Mouse (Mus musculus): Measurements from ENCODE around the gene Pagr1a. TPM values are rescaled to one million over a fixed set of nuclear protein-coding genes. Genes with fewer than 3 reads are reported as not detected.

Pagr1a gene
- total and polyA plus RNA-seq, 3 experiments, result 60.2 to 85.9 TPM; not detected in 1

DNA sequence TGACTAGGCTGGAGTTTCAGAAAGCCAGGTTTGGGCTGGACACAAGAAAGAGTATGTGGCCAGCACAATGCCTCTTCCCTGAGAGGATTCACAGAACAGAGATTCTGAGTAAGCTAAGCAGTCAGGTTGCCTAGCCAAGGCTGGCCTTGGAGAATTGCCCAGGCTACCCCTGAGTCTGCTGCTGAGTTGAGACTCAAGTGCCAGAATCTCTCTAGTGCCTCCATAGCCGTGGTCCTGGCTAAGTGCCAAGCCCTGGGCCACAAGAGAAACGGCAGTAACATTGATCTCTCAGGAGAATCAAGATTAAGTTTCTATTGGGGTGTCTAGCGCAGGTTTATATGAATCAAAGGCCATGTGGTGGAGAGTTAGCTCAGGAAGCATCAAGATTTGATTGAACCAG, 51.6 kb downstream of the Pagr1a start:
- H3K27ac ChIP-seq (ENCODE audit: control insufficient read depth, low read depth, low read length), result no peak overlapping the region
- H3K9ac ChIP-seq (ENCODE audit: control insufficient read depth, low read depth, low read length, poor library complexity, severe bottlenecking), result no peak overlapping the region
- H3K4me1 ChIP-seq (ENCODE audit: control insufficient read depth in 1 of 2, insufficient read depth in 2 of 2, low read length in 2 of 2), result no peaks in the 10 kb centered on the region
- peak; percentile 55 for DNase-seq (ENCODE audit: low read depth, low spot score)
- no peak overlapping the region for H3K4me3 ChIP-seq (ENCODE audit: control insufficient read depth in 1 of 2, insufficient read depth in 1 of 2, low read depth in 2 of 2, low read length in 2 of 2)
- no peaks in the 10 kb centered on the region for H3K79me2 ChIP-seq (ENCODE audit: control insufficient read depth, insufficient read depth, low read length, poor library complexity)
- no peaks in the 10 kb centered on the region; a peak in 1 of 4 replicates for H3K36me3 ChIP-seq (ENCODE audit: control insufficient read depth in 1 of 2, insufficient read depth in 2 of 2, low read length in 2 of 2)
- no peak for TF ChIP-seq MEF2A (IDR thresholded peaks at IDR 0.05; ENCODE audit: extremely low read depth, insufficient replicate concordance, low read depth, low read length, poor library complexity, severe bottlenecking)
- no peak for TF ChIP-seq MXI1 (IDR thresholded peaks at IDR 0.05; ENCODE audit: low read depth, low read length)
- no peak for TF ChIP-seq SMC3 (IDR thresholded peaks at IDR 0.05; ENCODE audit: low read depth, low read length)
- no peak for TF ChIP-seq KAT2A (conservative IDR thresholded peaks at IDR 0.05; ENCODE audit: low read depth, low read length)
- TF ChIP-seq JUND (IDR thresholded peaks at IDR 0.05; ENCODE audit: low read depth, low read length), result no peak
- TF ChIP-seq MYC (IDR thresholded peaks at IDR 0.05; ENCODE audit: low read depth, low read length), result no peak
- TF ChIP-seq MAFK (IDR thresholded peaks at IDR 0.05; ENCODE audit: borderline replicate concordance, low read depth, low read length), result no peak
- no peak for TF ChIP-seq ZNF384 (IDR thresholded peaks at IDR 0.05; ENCODE audit: low read depth, low read length)
- no peak for TF ChIP-seq HCFC1 (IDR thresholded peaks at IDR 0.05; ENCODE audit: low read depth, low read length)
- H3K9me3 ChIP-seq (replicated peaks; ENCODE audit: insufficient read depth, low read length), result no peaks in the 10 kb centered on the region
- no peaks in the 10 kb centered on the region for H3K27me3 ChIP-seq (ENCODE audit: control insufficient read depth in 1 of 2, insufficient read depth in 2 of 2, low read length in 2 of 2)

Other genes with a start within 250 kb of the Pagr1a start
Only the 30 nearest of the 32 such genes appear.
- 0.12 and 0.13 TPM in 2 replicates for gene Tbx6, start 235.9 kb downstream of the Pagr1a start, total RNA-seq (2012; rRNA removed)
- gene Tbx6, start 235.9 kb downstream of the Pagr1a start, polyA plus RNA-seq (2012; ENCODE audit: insufficient read depth in 1 of 2, insufficient read length in 2 of 2, low read depth in 1 of 2, low replicate concordance in 2 of 2, missing spikeins in 1 of 2), result under 1 TPM in 1 of 2 experiments, not detected in 1; 0.15 TPM
- 255 and 257 TPM in 2 replicates for gene Ppp4c, start 224.9 kb downstream of the Pagr1a start, total RNA-seq (2012; rRNA removed)
- 100 to 1,000 TPM; 265 to 540 TPM for gene Ppp4c, start 224.9 kb downstream of the Pagr1a start, polyA plus RNA-seq (2012; ENCODE audit: insufficient read depth in 1 of 2, insufficient read length in 2 of 2, low read depth in 1 of 2, low replicate concordance in 2 of 2, missing spikeins in 1 of 2)
- 1.7 TPM in 2 replicates for gene Fam57b, start 219.7 kb downstream of the Pagr1a start, total RNA-seq (2012; rRNA removed)
- under 1 TPM in 1 of 2 experiments, not detected in 1; 0.50 TPM for gene Fam57b, start 219.7 kb downstream of the Pagr1a start, polyA plus RNA-seq (2012; ENCODE audit: insufficient read depth in 1 of 2, insufficient read length in 2 of 2, low read depth in 1 of 2, low replicate concordance in 2 of 2, missing spikeins in 1 of 2)
- not detected in 2 replicates for gene 4930451I11Rik, start 185.7 kb downstream of the Pagr1a start, total RNA-seq (2012; rRNA removed)
- gene 4930451I11Rik, start 185.7 kb downstream of the Pagr1a start, polyA plus RNA-seq (2012; ENCODE audit: insufficient read depth in 1 of 2, insufficient read length in 2 of 2, low read depth in 1 of 2, low replicate concordance in 2 of 2, missing spikeins in 1 of 2), result not detected
- gene Doc2a, start 169.9 kb downstream of the Pagr1a start, total RNA-seq (2012; rRNA removed), result 1.6 and 2.3 TPM in 2 replicates
- not detected for gene Doc2a, start 169.9 kb downstream of the Pagr1a start, polyA plus RNA-seq (2012; ENCODE audit: insufficient read depth in 1 of 2, insufficient read length in 2 of 2, low read depth in 1 of 2, low replicate concordance in 2 of 2, missing spikeins in 1 of 2)
- 44.0 and 55.6 TPM in 2 replicates for gene Hirip3, start 155.4 kb downstream of the Pagr1a start, total RNA-seq (2012; rRNA removed)
- 100 to 1,000 TPM in 1 of 2 experiments, not detected in 1; 137 TPM for gene Hirip3, start 155.4 kb downstream of the Pagr1a start, polyA plus RNA-seq (2012; ENCODE audit: insufficient read depth in 1 of 2, insufficient read length in 2 of 2, low read depth in 1 of 2, low replicate concordance in 2 of 2, missing spikeins in 1 of 2)
- 77.1 and 93.0 TPM in 2 replicates for gene Ino80e, start 155.0 kb downstream of the Pagr1a start, total RNA-seq (2012; rRNA removed)
- 100 to 1,000 TPM; 189 to 476 TPM for gene Ino80e, start 155.0 kb downstream of the Pagr1a start, polyA plus RNA-seq (2012; ENCODE audit: insufficient read depth in 1 of 2, insufficient read length in 2 of 2, low read depth in 1 of 2, low replicate concordance in 2 of 2, missing spikeins in 1 of 2)
- 26.2 and 34.2 TPM in 2 replicates for gene Taok2, start 132.6 kb downstream of the Pagr1a start, total RNA-seq (2012; rRNA removed)
- gene Taok2, start 132.6 kb downstream of the Pagr1a start, polyA plus RNA-seq (2012; ENCODE audit: insufficient read depth in 1 of 2, insufficient read length in 2 of 2, low read depth in 1 of 2, low replicate concordance in 2 of 2, missing spikeins in 1 of 2), result 10 to 100 TPM; 29.0 to 52.3 TPM
- gene Tmem219, start 94.4 kb downstream of the Pagr1a start, total RNA-seq (2012; rRNA removed), result 18.0 and 18.8 TPM in 2 replicates
- gene Tmem219, start 94.4 kb downstream of the Pagr1a start, polyA plus RNA-seq (2012; ENCODE audit: insufficient read depth in 1 of 2, insufficient read length in 2 of 2, low read depth in 1 of 2, low replicate concordance in 2 of 2, missing spikeins in 1 of 2), result 10 to 100 TPM in 1 of 2 experiments, not detected in 1; 34.5 TPM
- gene Kctd13, start 88.5 kb downstream of the Pagr1a start, total RNA-seq (2012; rRNA removed), result 17.7 and 18.1 TPM in 2 replicates
- 10 to 100 TPM in 1 of 2 experiments, not detected in 1; 26.2 TPM for gene Kctd13, start 88.5 kb downstream of the Pagr1a start, polyA plus RNA-seq (2012; ENCODE audit: insufficient read depth in 1 of 2, insufficient read length in 2 of 2, low read depth in 1 of 2, low replicate concordance in 2 of 2, missing spikeins in 1 of 2)
- 0.15 TPM in 1 of 2 replicates, not detected in the other for gene Asphd1, start 67.8 kb downstream of the Pagr1a start, total RNA-seq (2012; rRNA removed)
- gene Asphd1, start 67.8 kb downstream of the Pagr1a start, polyA plus RNA-seq (2012; ENCODE audit: insufficient read depth in 1 of 2, insufficient read length in 2 of 2, low read depth in 1 of 2, low replicate concordance in 2 of 2, missing spikeins in 1 of 2), result under 1 TPM in 1 of 2 experiments, not detected in 1; 0.74 TPM
- 0.49 and 2.0 TPM in 2 replicates for gene Sez6l2, start 66.8 kb downstream of the Pagr1a start, total RNA-seq (2012; rRNA removed)
- gene Sez6l2, start 66.8 kb downstream of the Pagr1a start, polyA plus RNA-seq (2012; ENCODE audit: insufficient read depth in 1 of 2, insufficient read length in 2 of 2, low read depth in 1 of 2, low replicate concordance in 2 of 2, missing spikeins in 1 of 2), result 1 to 10 TPM in 1 of 2 experiments, not detected in 1; 6.1 TPM
- 72.5 and 98.4 TPM in 2 replicates for gene Cdipt, start 41.4 kb downstream of the Pagr1a start, total RNA-seq (2012; rRNA removed)
- gene Cdipt, start 41.4 kb downstream of the Pagr1a start, polyA plus RNA-seq (2012; ENCODE audit: insufficient read depth in 1 of 2, insufficient read length in 2 of 2, low read depth in 1 of 2, low replicate concordance in 2 of 2, missing spikeins in 1 of 2), result 100 to 1,000 TPM in 1 of 2 experiments, not detected in 1; 151 TPM
- 0.35 and 0.49 TPM in 2 replicates for gene Cdiptos, start 41.3 kb downstream of the Pagr1a start, total RNA-seq (2012; rRNA removed)
- gene Cdiptos, start 41.3 kb downstream of the Pagr1a start, polyA plus RNA-seq (2012; ENCODE audit: insufficient read depth in 1 of 2, insufficient read length in 2 of 2, low read depth in 1 of 2, low replicate concordance in 2 of 2, missing spikeins in 1 of 2), result 1 to 10 TPM in 1 of 2 experiments, not detected in 1; 1.8 TPM
- gene Mvp, start 2.7 kb downstream of the Pagr1a start, total RNA-seq (2012; rRNA removed), result 19.4 and 19.8 TPM in 2 replicates
- 10 to 100 TPM in 1 of 2 experiments, not detected in 1; 20.6 TPM for gene Mvp, start 2.7 kb downstream of the Pagr1a start, polyA plus RNA-seq (2012; ENCODE audit: insufficient read depth in 1 of 2, insufficient read length in 2 of 2, low read depth in 1 of 2, low replicate concordance in 2 of 2, missing spikeins in 1 of 2)
- 0.39 TPM in 1 of 2 replicates, not detected in the other for gene Pagr1b, start 868 bp downstream of the Pagr1a start, total RNA-seq (2012; rRNA removed)
- gene Pagr1b, start 868 bp downstream of the Pagr1a start, polyA plus RNA-seq (2012; ENCODE audit: insufficient read depth in 1 of 2, insufficient read length in 2 of 2, low read depth in 1 of 2, low replicate concordance in 2 of 2, missing spikeins in 1 of 2), result 1 to 10 TPM in 1 of 2 experiments, not detected in 1; 4.5 TPM
- 13.8 and 20.5 TPM in 2 replicates for gene Gm42742, start 3.7 kb upstream of the Pagr1a start, total RNA-seq (2012; rRNA removed)
- 10 to 100 TPM in 1 of 2 experiments, not detected in 1; 27.2 TPM for gene Gm42742, start 3.7 kb upstream of the Pagr1a start, polyA plus RNA-seq (2012; ENCODE audit: insufficient read depth in 1 of 2, insufficient read length in 2 of 2, low read depth in 1 of 2, low replicate concordance in 2 of 2, missing spikeins in 1 of 2)
- 0.12 and 0.13 TPM in 2 replicates for gene Prrt2, start 3.9 kb upstream of the Pagr1a start, total RNA-seq (2012; rRNA removed)
- 1 to 10 TPM in 1 of 2 experiments, not detected in 1; 1.4 TPM for gene Prrt2, start 3.9 kb upstream of the Pagr1a start, polyA plus RNA-seq (2012; ENCODE audit: insufficient read depth in 1 of 2, insufficient read length in 2 of 2, low read depth in 1 of 2, low replicate concordance in 2 of 2, missing spikeins in 1 of 2)
- gene Maz, start 9.7 kb upstream of the Pagr1a start, total RNA-seq (2012; rRNA removed), result 231 and 234 TPM in 2 replicates
- 100 to 1,000 TPM in 1 of 2 experiments, not detected in 1; 540 TPM for gene Maz, start 9.7 kb upstream of the Pagr1a start, polyA plus RNA-seq (2012; ENCODE audit: insufficient read depth in 1 of 2, insufficient read length in 2 of 2, low read depth in 1 of 2, low replicate concordance in 2 of 2, missing spikeins in 1 of 2)
- 57.7 and 75.7 TPM in 2 replicates for gene Kif22, start 25.1 kb upstream of the Pagr1a start, total RNA-seq (2012; rRNA removed)
- gene Kif22, start 25.1 kb upstream of the Pagr1a start, polyA plus RNA-seq (2012; ENCODE audit: insufficient read depth in 1 of 2, insufficient read length in 2 of 2, low read depth in 1 of 2, low replicate concordance in 2 of 2, missing spikeins in 1 of 2), result 100 to 1,000 TPM; 119 to 298 TPM
- gene Zg16, start 70.0 kb upstream of the Pagr1a start, total RNA-seq (2012; rRNA removed), result 57.1 and 89.3 TPM in 2 replicates
- gene Zg16, start 70.0 kb upstream of the Pagr1a start, polyA plus RNA-seq (2012; ENCODE audit: insufficient read depth in 1 of 2, insufficient read length in 2 of 2, low read depth in 1 of 2, low replicate concordance in 2 of 2, missing spikeins in 1 of 2), result 10 to 100 TPM in 1 of 2 experiments, not detected in 1; 50.4 TPM
- 51.1 and 54.9 TPM in 2 replicates for gene AI467606, start 74.0 kb upstream of the Pagr1a start, total RNA-seq (2012; rRNA removed)
- gene AI467606, start 74.0 kb upstream of the Pagr1a start, polyA plus RNA-seq (2012; ENCODE audit: insufficient read depth in 1 of 2, insufficient read length in 2 of 2, low read depth in 1 of 2, low replicate concordance in 2 of 2, missing spikeins in 1 of 2), result 100 to 1,000 TPM in 1 of 2 experiments, 10 to 100 TPM in 1; 79.4 to 101 TPM
- gene Qprt, start 104.9 kb upstream of the Pagr1a start, total RNA-seq (2012; rRNA removed), result 2.5 and 2.7 TPM in 2 replicates
- gene Qprt, start 104.9 kb upstream of the Pagr1a start, polyA plus RNA-seq (2012; ENCODE audit: insufficient read depth in 1 of 2, insufficient read length in 2 of 2, low read depth in 1 of 2, low replicate concordance in 2 of 2, missing spikeins in 1 of 2), result 1 to 10 TPM in 1 of 2 experiments, not detected in 1; 3.7 TPM
- gene Spn, start 120.5 kb upstream of the Pagr1a start, total RNA-seq (2012; rRNA removed), result 169 and 182 TPM in 2 replicates
- gene Spn, start 120.5 kb upstream of the Pagr1a start, polyA plus RNA-seq (2012; ENCODE audit: insufficient read depth in 1 of 2, insufficient read length in 2 of 2, low read depth in 1 of 2, low replicate concordance in 2 of 2, missing spikeins in 1 of 2), result 100 to 1,000 TPM; 135 to 184 TPM
- 55.6 and 64.8 TPM in 2 replicates for gene Cd2bp2, start 178.7 kb upstream of the Pagr1a start, total RNA-seq (2012; rRNA removed)
- gene Cd2bp2, start 178.7 kb upstream of the Pagr1a start, polyA plus RNA-seq (2012; ENCODE audit: insufficient read depth in 1 of 2, insufficient read length in 2 of 2, low read depth in 1 of 2, low replicate concordance in 2 of 2, missing spikeins in 1 of 2), result 10 to 100 TPM in 1 of 2 experiments, not detected in 1; 56.7 TPM
- gene Tbc1d10b, start 191.1 kb upstream of the Pagr1a start, total RNA-seq (2012; rRNA removed), result 37.4 and 43.3 TPM in 2 replicates
- gene Tbc1d10b, start 191.1 kb upstream of the Pagr1a start, polyA plus RNA-seq (2012; ENCODE audit: insufficient read depth in 1 of 2, insufficient read length in 2 of 2, low read depth in 1 of 2, low replicate concordance in 2 of 2, missing spikeins in 1 of 2), result 10 to 100 TPM in 1 of 2 experiments, not detected in 1; 70.3 TPM
- 8.3 and 11.2 TPM in 2 replicates for gene Mylpf, start 191.5 kb upstream of the Pagr1a start, total RNA-seq (2012; rRNA removed)
- 1 to 10 TPM in 1 of 2 experiments, not detected in 1; 9.1 TPM for gene Mylpf, start 191.5 kb upstream of the Pagr1a start, polyA plus RNA-seq (2012; ENCODE audit: insufficient read depth in 1 of 2, insufficient read length in 2 of 2, low read depth in 1 of 2, low replicate concordance in 2 of 2, missing spikeins in 1 of 2)
- gene Zfp553, start 215.7 kb upstream of the Pagr1a start, total RNA-seq (2012; rRNA removed), result 13.9 and 14.6 TPM in 2 replicates
- gene Zfp553, start 215.7 kb upstream of the Pagr1a start, polyA plus RNA-seq (2012; ENCODE audit: insufficient read depth in 1 of 2, insufficient read length in 2 of 2, low read depth in 1 of 2, low replicate concordance in 2 of 2, missing spikeins in 1 of 2), result 10 to 100 TPM in 1 of 2 experiments, not detected in 1; 19.0 TPM
- 30.6 and 41.3 TPM in 2 replicates for gene Sept1, start 215.8 kb upstream of the Pagr1a start, total RNA-seq (2012; rRNA removed)
- gene Sept1, start 215.8 kb upstream of the Pagr1a start, polyA plus RNA-seq (2012; ENCODE audit: insufficient read depth in 1 of 2, insufficient read length in 2 of 2, low read depth in 1 of 2, low replicate concordance in 2 of 2, missing spikeins in 1 of 2), result 100 to 1,000 TPM in 1 of 2 experiments, not detected in 1; 116 TPM
- 33.4 and 37.6 TPM in 2 replicates for gene Zfp771, start 226.9 kb upstream of the Pagr1a start, total RNA-seq (2012; rRNA removed)
- gene Zfp771, start 226.9 kb upstream of the Pagr1a start, polyA plus RNA-seq (2012; ENCODE audit: insufficient read depth in 1 of 2, insufficient read length in 2 of 2, low read depth in 1 of 2, low replicate concordance in 2 of 2, missing spikeins in 1 of 2), result 10 to 100 TPM in 1 of 2 experiments, not detected in 1; 58.3 TPM

Data from MEL (cell line).